Mouse (Mus musculus) testis, adult 2 months (tissue): ENCODE measurements at regions not wholly inside any gene's neighbourhood (a gene's known extent, or its start where the extent isn't known, plus 50 kb on each side); places are given as distances from the start of the nearest gene placed in this dataset.

Experiments
- CTCF ChIP-seq: fragments of 200-500 bp; IDR thresholded peaks from 2 replicates; pipeline ENCODE4 v1.5.1; 2012; ENCODE audit warnings: low read depth, mild to moderate bottlenecking, inconsistent platforms, low read length, moderate library complexity; ENCODE audit not compliant: control insufficient read depth, insufficient read depth, insufficient replicate concordance
- POLR2A ChIP-seq: fragments of 200-500 bp; IDR thresholded peaks from 2 replicates; pipeline ENCODE4 v1.6.1; 2012; ENCODE audit warnings: low read depth, mild to moderate bottlenecking, inconsistent platforms, low read length, moderate library complexity; ENCODE audit not compliant: control insufficient read depth

GRCm38 (mm10) chr7:40693755-40694154, 204.4 kb upstream of the Vstm2b start:
- TF ChIP-seq CTCF: no peak
- no peak for TF ChIP-seq POLR2A
